Mouse (Mus musculus): ENCODE data around the gene Ccnt1.
"Not testable (repeated sequence)": the region's sequence is repeated elsewhere in the genome, so short reads cannot be mapped to it uniquely, and the experiment has no call there.

Ccnt1 gene

GRCm38 (mm10) chr15:98537923-98538322 is 32.8 kb downstream of the Ccnt1 start:
- DNase-seq, result no peak

- no peak for DNase-seq
Observed at GRCm38 (mm10) chr15:98536828-98537510, 33.8 kb downstream of the Ccnt1 start.

- DNase-seq, result no peak
Observed at GRCm38 (mm10) chr15:98535921-98536320, 34.8 kb downstream of the Ccnt1 start.

- DNase-seq, result peak; percentile 99
Observed at GRCm38 (mm10) chr15:98533881-98534627, 36.7 kb downstream of the Ccnt1 start, which contains the start of gene Kansl2. TSS of gene Kansl2 (minus strand) at chr15:98534264.

- DNase-seq, result no peak
Observed at GRCm38 (mm10) chr15:98533035-98533531, 37.6 kb downstream of the Ccnt1 start.

GRCm38 (mm10) chr15:98532281-98532680 is 38.4 kb downstream of the Ccnt1 start:
- no peak for DNase-seq

- DNase-seq, result no peak
Observed at GRCm38 (mm10) chr15:98528066-98528563, 42.6 kb downstream of the Ccnt1 start.

- no peak for DNase-seq
Observed at GRCm38 (mm10) chr15:98527056-98527771, 43.5 kb downstream of the Ccnt1 start.

GRCm38 (mm10) chr15:98526057-98526456 is 44.7 kb downstream of the Ccnt1 start:
- no peak for DNase-seq

- DNase-seq, result no peak
Observed at GRCm38 (mm10) chr15:98521245-98521644, 49.5 kb downstream of the Ccnt1 start.

GRCm38 (mm10) chr15:98517380-98518355 is 53.1 kb downstream of the Ccnt1 start:
- peak; percentile 73 for DNase-seq

GRCm38 (mm10) chr15:98514845-98515244 is 55.9 kb downstream of the Ccnt1 start:
- not testable (repeated sequence) for DNase-seq

- no peak for DNase-seq
Observed at GRCm38 (mm10) chr15:98514146-98514545, 56.6 kb downstream of the Ccnt1 start.

- not testable (repeated sequence) for DNase-seq
Observed at GRCm38 (mm10) chr15:98513676-98514075, 57.0 kb downstream of the Ccnt1 start.

GRCm38 (mm10) chr15:98512799-98513321 is 57.9 kb downstream of the Ccnt1 start:
- DNase-seq, result peak; percentile 78

- no peak for DNase-seq
Observed at GRCm38 (mm10) chr15:98512232-98512631, 58.5 kb downstream of the Ccnt1 start.

GRCm38 (mm10) chr15:98511386-98511928 is 59.3 kb downstream of the Ccnt1 start:
- DNase-seq, result peak; percentile 28

GRCm38 (mm10) chr15:98510438-98511385 is 60.0 kb downstream of the Ccnt1 start:
- DNase-seq, result peak; percentile 86

GRCm38 (mm10) chr15:98509387-98509786 is 61.3 kb downstream of the Ccnt1 start:
- DNase-seq, result no peak

- no peak for DNase-seq
Observed at GRCm38 (mm10) chr15:98507321-98507720, 63.4 kb downstream of the Ccnt1 start.

Measured in lung, postnatal 10 days (tissue).